Comparison of ENCODE assay signal across 7 mouse cellular contexts in genomic region chr1:89656643-89657321, GRCm38 (mm10).
DNase-seq lines count a peak whose midpoint lies in the region; ATAC-seq and TF ChIP-seq lines count a peak whose summit lies in the region.

No protein-coding gene starts in this region.

- H3K36me3 ChIP-seq in midbrain, embryonic 13.5 days = 0 out of 2 replicates have a peak, but pooled peaks cover 5% of the 10 kb centered on the region
- H3K36me3 ChIP-seq in midbrain, embryonic 10.5 days = peaks cover 27% of the 10 kb centered on the region
- H3K36me3 ChIP-seq in heart, embryonic 13.5 days = no peaks in the 10 kb centered on the region
- no peaks in the 10 kb centered on the region for H3K36me3 ChIP-seq in limb, embryonic 15.5 days

- H3K9me3 ChIP-seq in midbrain, embryonic 13.5 days = no peaks in the 10 kb centered on the region
- no peaks in the 10 kb centered on the region for H3K9me3 ChIP-seq in midbrain, embryonic 10.5 days (replicated peaks)
- no peaks in the 10 kb centered on the region for H3K9me3 ChIP-seq in heart, embryonic 13.5 days
- no peaks in the 10 kb centered on the region for H3K9me3 ChIP-seq in limb, embryonic 15.5 days

- H3K4me1 ChIP-seq in midbrain, embryonic 13.5 days (replicated peaks) = peaks cover 19% of the 10 kb centered on the region
- H3K4me1 ChIP-seq in midbrain, embryonic 10.5 days = peaks cover 11% of the 10 kb centered on the region
- peaks cover 10% of the 10 kb centered on the region for H3K4me1 ChIP-seq in cerebellum, adult 2 months (ENCODE audit: control insufficient read depth, insufficient read depth, low read length)
- H3K4me1 ChIP-seq in heart, embryonic 13.5 days = peaks cover 26% of the 10 kb centered on the region
- H3K4me1 ChIP-seq in limb, embryonic 15.5 days = peaks cover 9% of the 10 kb centered on the region

- no peak overlapping the region for H3K4me2 ChIP-seq in midbrain, embryonic 13.5 days (replicated peaks)
- peak overlapping the region; percentile 64 for H3K4me2 ChIP-seq in heart, embryonic 13.5 days
- H3K4me2 ChIP-seq in limb, embryonic 15.5 days = peak overlapping the region; percentile 29; the same call in 1 of the 2 replicates

- H3K4me3 ChIP-seq in midbrain, embryonic 13.5 days (replicated peaks) = no peak overlapping the region
- no peak overlapping the region for H3K4me3 ChIP-seq in midbrain, embryonic 10.5 days
- no peak overlapping the region for H3K4me3 ChIP-seq in cerebellum, adult 2 months (replicated peaks; ENCODE audit: insufficient read depth, low read depth, low read length)
- peak overlapping the region; percentile 35 for H3K4me3 ChIP-seq in heart, embryonic 13.5 days
- H3K4me3 ChIP-seq in limb, embryonic 15.5 days = no peak overlapping the region

- no peak for TF ChIP-seq CTCF in cerebellum, adult 2 months (IDR thresholded peaks at IDR 0.05; ENCODE audit: borderline replicate concordance, insufficient read depth, low read depth, low read length)

- no peak for ATAC-seq in midbrain, embryonic 13.5 days
- no peak for ATAC-seq in heart, embryonic 13.5 days (ENCODE audit: extremely low read depth, insufficient number of reproducible peaks, low FRiP score, low TSS enrichment)
- no peak for ATAC-seq in limb, embryonic 15.5 days (ENCODE audit: insufficient number of reproducible peaks, low FRiP score, low TSS enrichment, low read depth)
- ATAC-seq in monocyte, adult 5-6 weeks (replicated peaks; ENCODE audit: insufficient number of reproducible peaks, low FRiP score, low TSS enrichment, poor library complexity, severe bottlenecking) = no peak

- no peaks in the 10 kb centered on the region for H3K27me3 ChIP-seq in midbrain, embryonic 13.5 days
- no peaks in the 10 kb centered on the region for H3K27me3 ChIP-seq in midbrain, embryonic 10.5 days (ENCODE audit: low read depth, poor library complexity, severe bottlenecking)
- no peaks in the 10 kb centered on the region for H3K27me3 ChIP-seq in cerebellum, adult 2 months (ENCODE audit: control insufficient read depth, insufficient read depth, low read length)
- H3K27me3 ChIP-seq in heart, embryonic 13.5 days (replicated peaks) = no peaks in the 10 kb centered on the region
- no peaks in the 10 kb centered on the region for H3K27me3 ChIP-seq in limb, embryonic 15.5 days

- 56% methylated on average over 11 of the region's 11 CpGs for WGBS in midbrain, embryonic 13.5 days
- WGBS in midbrain, embryonic 10.5 days = 75% methylated on average over 11 of the region's 11 CpGs
- WGBS in cerebellum, adult 2 months = 17% methylated on average over 11 of the region's 11 CpGs
- 15% methylated on average over 11 of the region's 11 CpGs for WGBS in heart, embryonic 13.5 days
- WGBS in limb, embryonic 15.5 days = 25% methylated on average over 11 of the region's 11 CpGs

- 0 out of 2 replicates have a peak overlapping the region, but pooled peaks have one; percentile 41 for H3K27ac ChIP-seq in midbrain, embryonic 13.5 days
- H3K27ac ChIP-seq in midbrain, embryonic 10.5 days (replicated peaks) = no peak overlapping the region
- no peak overlapping the region for H3K27ac ChIP-seq in cerebellum, adult 2 months (ENCODE audit: insufficient read depth, low read length)
- H3K27ac ChIP-seq in heart, embryonic 13.5 days (replicated peaks) = peak overlapping the region; percentile 81
- peak overlapping the region; percentile 22; the same call in 1 of the 2 replicates for H3K27ac ChIP-seq in limb, embryonic 15.5 days

- no peak for DNase-seq in midbrain, embryonic 10.5 days (ENCODE audit: low spot score)
- peak; percentile 66 to 68 for DNase-seq in cerebellum, adult 2 months
- DNase-seq in liver = no peak

- no peak for TF ChIP-seq POLR2A in cerebellum, adult 2 months (IDR thresholded peaks at IDR 0.05; ENCODE audit: borderline replicate concordance, insufficient read depth, low read length)

- H3K9ac ChIP-seq in midbrain, embryonic 13.5 days (replicated peaks) = no peak overlapping the region
- H3K9ac ChIP-seq in heart, embryonic 13.5 days = peak overlapping the region; percentile 69
- no peak overlapping the region for H3K9ac ChIP-seq in limb, embryonic 15.5 days

Comparison
In these comparisons a context has a peak if more than half of its experiments do, and no peak if none do; other contexts are left out.
1. H3K27ac ChIP-seq: peak in midbrain, embryonic 13.5 days (single experiment), heart, embryonic 13.5 days (single experiment) and limb, embryonic 15.5 days (single experiment); none in midbrain, embryonic 10.5 days (single experiment) and cerebellum, adult 2 months (single experiment).
2. DNase-seq: peak in cerebellum, adult 2 months (2 of 2); none in midbrain, embryonic 10.5 days (single experiment) and liver (single experiment).